Mouse (Mus musculus) heart, embryonic 16.5 days (tissue): Measurements from ENCODE around the gene Zfp444. TPM values are rescaled to one million over a fixed set of nuclear protein-coding genes. Genes with fewer than 3 reads are reported as not detected.

Experiments
- ATAC-seq: fragments of 200-750 bp; cut with Nextera tagmentation; replicated peaks from 2 replicates; pipeline ENCODE4 v1.8.0; 2017; ENCODE audit warnings: moderate number of reproducible peaks; ENCODE audit not compliant: insufficient read depth, low FRiP score; ENCODE audit errors: extremely low read depth
- H3K27ac ChIP-seq: fragments of 300-500 bp; sonication (generic); 2 replicates; pipeline ENCODE4 v1.5.1; 2014; ENCODE audit warnings: mild to moderate bottlenecking, low read length, control low read depth, moderate library complexity
- H3K27me3 ChIP-seq: fragments of 300-500 bp; sonication (generic); 2 replicates; pipeline ENCODE4 v1.6.1; 2014; ENCODE audit warnings: low read length, mixed read lengths; ENCODE audit not compliant: control insufficient read depth, insufficient read depth
- H3K36me3 ChIP-seq: fragments of 300-500 bp; sonication (generic); 2 replicates; pipeline ENCODE4 v1.6.1; 2014; ENCODE audit not compliant: control insufficient read depth, insufficient read depth
- H3K4me1 ChIP-seq: fragments of 300-500 bp; sonication (generic); 2 replicates; pipeline ENCODE4 v1.6.1; 2014; ENCODE audit warnings: low read length, mixed read lengths; ENCODE audit not compliant: control insufficient read depth, insufficient read depth
- H3K4me2 ChIP-seq: fragments of 300-500 bp; sonication (generic); 2 replicates; pipeline ENCODE4 v1.6.1; 2014; ENCODE audit warnings: low read depth, mild to moderate bottlenecking, control low read depth, low read length
- H3K4me3 ChIP-seq: fragments of 300-500 bp; sonication (generic); 2 replicates; pipeline ENCODE4 v1.5.1; 2014; ENCODE audit warnings: mild to moderate bottlenecking, control low read depth, low read length
- H3K9ac ChIP-seq: fragments of 300-500 bp; sonication (generic); 2 replicates; pipeline ENCODE4 v1.6.1; 2014; ENCODE audit warnings: low read length, control low read depth
- H3K9me3 ChIP-seq: fragments of 300-500 bp; sonication (generic); replicated peaks from 2 replicates; pipeline ENCODE4 v1.6.1; 2016; ENCODE audit warnings: low read length; ENCODE audit not compliant: control insufficient read depth
- WGBS: fragments of 180-500 bp; shearing (Covaris S2); extraction: QIAGEN DNeasy Blood & Tissue Kit; methylation state at CpG from one replicate; pipeline ENCODE4 v1.1.7; 2014; 5-methylcytosine and 5-hydroxymethylcytosine counted together
- polyA plus RNA-seq: library from polyadenylated mRNA; unstranded; fragments of >200 nt; fragmentation: Nextera tagmentation; extraction: Ambion mirVana; gene quantifications from 2 replicates; pipeline ENCODE4 v1.2.1, GENCODE M21; 2015

Zfp444 gene
- polyA plus RNA-seq, 1 experiment from 2014 or later, result 35.4 TPM

DNA sequence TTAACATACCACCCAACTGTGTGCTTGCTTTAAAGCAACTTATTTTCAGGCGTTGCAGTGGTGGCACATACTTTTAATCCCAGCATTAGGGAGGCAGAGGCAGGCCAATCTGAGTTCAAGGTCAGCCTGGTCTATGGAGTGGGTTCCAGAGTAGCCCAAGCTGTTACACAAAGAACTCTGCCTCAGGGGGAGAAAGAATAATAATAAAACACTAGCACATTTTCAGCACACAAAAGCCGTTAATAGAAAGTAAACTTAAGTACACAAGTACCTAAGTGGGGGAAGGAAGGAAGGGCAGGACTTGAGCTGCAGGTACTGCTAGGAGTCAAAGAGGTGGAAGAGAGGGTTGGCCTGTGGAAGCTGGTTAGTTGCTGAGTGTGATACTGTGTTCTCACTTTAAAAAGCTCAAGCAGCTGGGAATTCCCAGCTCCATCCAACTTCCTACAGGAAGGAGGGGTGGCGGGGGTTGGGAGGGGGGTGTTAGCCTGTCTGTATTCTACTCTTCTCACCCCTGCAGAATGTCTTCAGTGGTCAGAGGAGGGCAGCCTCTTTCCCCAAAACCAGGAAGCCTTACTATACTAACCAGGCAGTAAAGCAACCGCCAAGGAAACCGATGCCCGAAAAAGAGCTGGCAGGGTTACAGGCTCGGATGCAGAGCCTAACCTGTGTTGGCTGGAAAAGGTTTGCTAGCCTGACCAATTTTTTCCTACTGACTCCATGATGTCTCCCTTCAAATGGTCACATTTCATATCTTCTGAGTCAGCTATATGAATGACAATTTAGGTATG is 25.6 kb upstream of the Zfp444 start:
- no peak overlapping the region for H3K9ac ChIP-seq

DNA sequence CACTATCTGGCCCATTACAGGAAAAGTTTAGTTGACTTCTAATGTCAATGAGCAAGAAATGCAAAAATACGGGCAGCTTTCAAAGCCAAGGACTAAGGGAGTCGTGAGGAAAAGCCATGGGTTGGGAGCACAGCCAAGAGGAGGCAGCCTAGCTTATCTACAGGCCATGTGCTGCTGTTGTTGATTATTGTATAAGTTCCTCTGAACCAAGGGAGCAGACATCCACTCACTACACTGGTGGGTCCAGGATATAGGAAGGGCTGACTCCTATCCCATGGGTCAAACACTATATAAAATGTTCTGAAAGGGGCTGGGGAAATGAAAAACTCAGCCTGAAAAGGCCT is 25.1 kb upstream of the Zfp444 start:
- WGBS, result 8% methylated on average over 2 of the region's 2 CpGs
- no peaks in the 10 kb centered on the region for H3K27me3 ChIP-seq
- no peaks in the 10 kb centered on the region for H3K9me3 ChIP-seq
- peaks cover 82% of the 10 kb centered on the region for H3K4me1 ChIP-seq
- peak; percentile 49; the same call in 1 of the 2 replicates for ATAC-seq
- H3K4me2 ChIP-seq, result peak overlapping the region; percentile 19
- no peak overlapping the region for H3K4me3 ChIP-seq
- peak overlapping the region; percentile 24 for H3K9ac ChIP-seq
- H3K36me3 ChIP-seq, result no peaks in the 10 kb centered on the region
- H3K27ac ChIP-seq, result peak overlapping the region; percentile 82

More for the DNA sequence above, 25.6 kb upstream of the Zfp444 start:
- H3K27ac ChIP-seq, result peak overlapping the region; percentile 82
- no peaks in the 10 kb centered on the region for H3K9me3 ChIP-seq
- H3K4me2 ChIP-seq, result peak overlapping the region; percentile 19
- H3K4me1 ChIP-seq, result peaks cover 78% of the 10 kb centered on the region
- ATAC-seq, result peak; percentile 23
- 47% methylated on average over 7 of the region's 7 CpGs for WGBS
- no peaks in the 10 kb centered on the region for H3K27me3 ChIP-seq
- H3K4me3 ChIP-seq, result no peak overlapping the region
- H3K36me3 ChIP-seq, result no peaks in the 10 kb centered on the region

DNA sequence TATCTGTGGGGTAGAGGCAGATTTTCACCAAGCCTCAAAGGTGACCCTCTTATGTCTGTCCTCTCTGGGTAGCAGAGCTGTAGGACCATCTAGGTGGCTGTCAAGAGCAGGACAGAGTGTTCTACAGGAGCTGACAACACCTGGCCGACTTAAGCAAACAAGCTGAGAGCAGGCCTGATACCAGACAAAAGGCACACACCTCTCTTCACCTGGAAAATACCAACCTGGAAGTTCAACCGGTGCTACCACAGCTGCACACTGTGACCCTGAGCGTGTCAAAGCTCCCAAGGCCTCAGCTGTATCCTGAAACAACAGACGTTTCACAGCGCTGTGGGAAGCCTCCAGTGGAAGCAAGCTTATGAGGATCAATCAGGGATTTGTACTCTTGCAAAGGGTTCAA is 24.3 kb upstream of the Zfp444 start:
- peak overlapping the region; percentile 82 for H3K27ac ChIP-seq
- H3K36me3 ChIP-seq, result no peaks in the 10 kb centered on the region
- H3K9ac ChIP-seq, result peak overlapping the region; percentile 24
- no peak overlapping the region for H3K4me3 ChIP-seq
- H3K9me3 ChIP-seq, result no peaks in the 10 kb centered on the region
- WGBS, result 54% methylated on average over 5 of the region's 5 CpGs
- no peak for ATAC-seq
- no peaks in the 10 kb centered on the region for H3K27me3 ChIP-seq
- peaks cover 88% of the 10 kb centered on the region for H3K4me1 ChIP-seq
- no peak overlapping the region for H3K4me2 ChIP-seq

- 0 out of 2 replicates have a peak overlapping the region, but pooled peaks have one; percentile 6 for H3K9ac ChIP-seq
- H3K27me3 ChIP-seq, result no peaks in the 10 kb centered on the region
- WGBS, result 94% methylated on average over 1 of the region's 1 CpGs
- H3K4me2 ChIP-seq, result no peak overlapping the region
- H3K36me3 ChIP-seq, result no peaks in the 10 kb centered on the region
- no peaks in the 10 kb centered on the region for H3K9me3 ChIP-seq
- ATAC-seq, result no peak
- peaks cover 77% of the 10 kb centered on the region for H3K4me1 ChIP-seq
- H3K27ac ChIP-seq, result no peak overlapping the region
- H3K4me3 ChIP-seq, result no peak overlapping the region
Observed at GRCm38 (mm10) chr7:6151266-6151665, 20.8 kb upstream of the Zfp444 start.

- Histone ChIP-seq H3K9me3 (no peaks in the 10 kb centered on the region), H3K27ac (no peak overlapping the region), H3K9ac (no peak overlapping the region), H3K36me3 (no peaks in the 10 kb centered on the region), H3K4me3 (no peak overlapping the region), H3K4me1 (peaks cover 75% of the 10 kb centered on the region), H3K27me3 (no peaks in the 10 kb centered on the region), H3K4me2 (no peak overlapping the region)
- no peak for ATAC-seq
- 72% methylated on average over 3 of the region's 3 CpGs for WGBS
Observed at GRCm38 (mm10) chr7:6152036-6152435, 20.0 kb upstream of the Zfp444 start.

DNA sequence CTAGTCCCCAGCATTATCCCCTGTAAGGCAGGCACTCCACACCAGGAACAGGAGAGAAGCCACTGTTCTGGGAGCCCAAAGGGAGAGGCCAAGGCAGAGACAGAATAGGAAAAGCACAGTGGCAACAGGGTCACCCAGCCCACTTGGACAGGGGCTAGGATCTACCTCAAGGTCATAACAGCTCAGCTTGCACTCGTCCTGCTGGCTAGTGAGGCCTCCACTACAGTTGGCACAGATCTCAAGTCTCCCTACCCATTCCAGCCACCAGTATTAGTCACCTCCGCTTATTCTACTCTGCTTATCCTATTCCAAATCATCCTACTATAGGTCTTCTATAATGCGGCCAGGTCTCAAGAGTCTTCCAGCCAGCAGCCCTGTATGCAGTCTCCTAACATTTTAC is 18.9 kb upstream of the Zfp444 start:
- Histone ChIP-seq H3K4me1 (peaks cover 68% of the 10 kb centered on the region), H3K9ac (peak overlapping the region; percentile 94; the same call in 1 of the 2 replicates)

GRCm38 (mm10) chr7:6154164-6154563 is 17.9 kb upstream of the Zfp444 start:
- Histone ChIP-seq H3K4me2 (peak overlapping the region; percentile 67), H3K4me3 (peak overlapping the region; percentile 74), H3K9me3 (no peaks in the 10 kb centered on the region), H3K9ac (peak overlapping the region; percentile 94), H3K36me3 (no peaks in the 10 kb centered on the region), H3K4me1 (peaks cover 57% of the 10 kb centered on the region), H3K27me3 (no peaks in the 10 kb centered on the region), H3K27ac (peak overlapping the region; percentile 96)
- ATAC-seq, result no peak
- 37% methylated on average over 5 of the region's 5 CpGs for WGBS

More for the DNA sequence above, 18.9 kb upstream of the Zfp444 start:
- H3K4me3 ChIP-seq, result no peak overlapping the region
- no peaks in the 10 kb centered on the region for H3K36me3 ChIP-seq
- no peaks in the 10 kb centered on the region for H3K27me3 ChIP-seq
- 64% methylated on average over 3 of the region's 3 CpGs for WGBS
- H3K27ac ChIP-seq, result peak overlapping the region; percentile 96; the same call in 1 of the 2 replicates
- no peaks in the 10 kb centered on the region for H3K9me3 ChIP-seq
- no peak for ATAC-seq
- H3K4me2 ChIP-seq, result peak overlapping the region; percentile 67; the same call in 1 of the 2 replicates

DNA sequence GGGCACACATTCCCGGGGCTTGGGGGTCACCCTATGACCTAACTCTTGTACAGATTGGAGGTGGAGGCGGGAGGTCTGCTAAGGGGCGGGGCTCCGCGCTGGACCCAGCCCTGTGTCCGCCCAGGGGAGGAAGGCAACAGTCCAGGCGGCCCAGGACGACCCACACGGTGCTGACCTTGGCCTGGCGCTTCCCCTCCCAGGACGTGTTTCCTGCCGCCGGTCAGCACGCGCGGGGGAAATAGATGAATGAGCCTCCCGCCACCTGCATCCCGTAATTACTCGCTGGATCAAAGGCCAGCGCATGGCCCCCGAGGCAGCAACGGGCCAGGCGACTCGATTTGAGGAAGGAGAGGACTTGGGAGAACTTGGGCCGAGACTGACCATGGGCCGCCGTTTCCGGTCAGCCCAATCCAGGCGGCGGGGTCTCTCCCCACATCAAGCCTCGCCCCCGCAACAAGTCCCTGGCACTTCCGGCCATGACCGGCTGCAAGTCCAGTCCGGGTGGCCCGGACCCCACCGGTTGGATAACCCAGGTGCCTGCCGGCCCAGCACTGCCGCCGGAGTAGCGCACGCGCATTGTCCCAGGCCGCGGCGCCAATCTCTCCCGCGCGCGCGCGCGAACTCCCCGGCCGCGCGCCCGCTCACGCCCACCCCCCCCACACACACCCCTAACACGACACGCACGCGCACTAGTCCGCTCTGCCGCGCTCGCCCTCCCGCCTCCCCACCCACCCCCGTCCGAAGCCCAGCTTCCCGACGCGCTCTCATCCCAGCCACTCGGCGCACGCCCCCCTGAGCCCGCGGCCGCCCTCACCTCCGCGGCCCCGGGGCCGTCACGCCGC is 16.8 kb upstream of the Zfp444 start:
- H3K4me1 ChIP-seq, result peaks cover 52% of the 10 kb centered on the region
- no peaks in the 10 kb centered on the region for H3K27me3 ChIP-seq
- H3K27ac ChIP-seq, result peak overlapping the region; percentile 96
- peak overlapping the region; percentile 94 for H3K9ac ChIP-seq
- peak overlapping the region; percentile 67 for H3K4me2 ChIP-seq
- under 1% methylated on average over 80 of the region's 85 CpGs for WGBS
- peak; percentile 61 for ATAC-seq
- no peaks in the 10 kb centered on the region for H3K9me3 ChIP-seq
- no peaks in the 10 kb centered on the region for H3K36me3 ChIP-seq
- H3K4me3 ChIP-seq, result peak overlapping the region; percentile 74
